Mouse (Mus musculus) heart, postnatal 0 days (tissue): Measurements from ENCODE around the gene Urod. TPM values are rescaled to one million over a fixed set of nuclear protein-coding genes. Genes with fewer than 3 reads are reported as not detected.

ENCODE experiments used
- ATAC-seq: fragments of 200-750 bp; cut with Nextera tagmentation; 2 replicates; pipeline ENCODE4 v1.8.0; 2017; ENCODE audit warnings: low read depth, moderate number of reproducible peaks, moderate library complexity; ENCODE audit not compliant: insufficient read depth
- DNase-seq: peaks from one replicate; pipeline ENCODE4 v3.0.0-alpha.2; 2016; ENCODE audit warnings: low spot score
- H3K27ac ChIP-seq: fragments of 300-500 bp; sonication (generic); 2 replicates; pipeline ENCODE4 v1.5.1; 2014; ENCODE audit warnings: low read depth, mild to moderate bottlenecking
- H3K27me3 ChIP-seq: fragments of 300-500 bp; sonication (generic); 2 replicates; pipeline ENCODE4 v1.6.1; 2014; ENCODE audit warnings: low read length, mixed read lengths; ENCODE audit not compliant: control insufficient read depth, insufficient read depth
- H3K36me3 ChIP-seq: fragments of 300-500 bp; sonication (generic); replicated peaks from 2 replicates; pipeline ENCODE4 v1.6.1; 2014; ENCODE audit warnings: low read length, mixed read lengths; ENCODE audit not compliant: control insufficient read depth, insufficient read depth
- H3K4me1 ChIP-seq: fragments of 300-500 bp; sonication (generic); 2 replicates; pipeline ENCODE4 v1.6.1; 2014; ENCODE audit warnings: antibody characterized with exemption; ENCODE audit not compliant: control insufficient read depth, insufficient read depth
- H3K4me2 ChIP-seq: fragments of 300-500 bp; sonication (generic); 2 replicates; pipeline ENCODE4 v1.6.1; 2014; ENCODE audit warnings: low read depth, mild to moderate bottlenecking, low read length, moderate library complexity
- H3K4me3 ChIP-seq: fragments of 300-500 bp; sonication (generic); 2 replicates; pipeline ENCODE4 v1.5.1; 2014; ENCODE audit warnings: low read depth, low read length
- H3K9ac ChIP-seq: fragments of 300-500 bp; sonication (generic); replicated peaks from 2 replicates; pipeline ENCODE4 v1.6.1; 2014; ENCODE audit warnings: low read depth, low read length, mixed read lengths
- H3K9me3 ChIP-seq: fragments of 300-500 bp; sonication (generic); replicated peaks from 2 replicates; pipeline ENCODE4 v1.6.1; 2016; ENCODE audit warnings: low read length; ENCODE audit not compliant: control insufficient read depth
- CTCF ChIP-seq: IDR thresholded peaks from 2 replicates; pipeline ENCODE4 v1.5.1; 2016; ENCODE audit warnings: antibody characterized with exemption, control low read depth, low read depth
- EP300 ChIP-seq: IDR thresholded peaks from 2 replicates; pipeline ENCODE4 v1.6.1; 2016; ENCODE audit warnings: antibody characterized with exemption, low read depth
- WGBS: fragments of 180-500 bp; shearing (Covaris S2); extraction: QIAGEN DNeasy Blood & Tissue Kit; methylation state at CpG from one replicate; pipeline ENCODE4 v1.1.7; 2014; 5-methylcytosine and 5-hydroxymethylcytosine counted together
- polyA plus RNA-seq: library from polyadenylated mRNA; unstranded; fragments of >200 nt; fragmentation: Nextera tagmentation; extraction: Ambion mirVana; gene quantifications from 2 replicates; pipeline ENCODE4 v1.2.1, GENCODE M21; 2015
- total RNA-seq: library from RNA; depleted of rRNA; stranded (reverse); fragments of >200 nt; gene quantifications from 2 replicates; pipeline ENCODE4 v1.2.3, GENCODE M21; 2014; ENCODE audit warnings: low replicate concordance; rRNA removed

Urod gene
- total RNA-seq, result 103 and 124 TPM in 2 replicates
- polyA plus RNA-seq, result 107 and 110 TPM in 2 replicates

DNA sequence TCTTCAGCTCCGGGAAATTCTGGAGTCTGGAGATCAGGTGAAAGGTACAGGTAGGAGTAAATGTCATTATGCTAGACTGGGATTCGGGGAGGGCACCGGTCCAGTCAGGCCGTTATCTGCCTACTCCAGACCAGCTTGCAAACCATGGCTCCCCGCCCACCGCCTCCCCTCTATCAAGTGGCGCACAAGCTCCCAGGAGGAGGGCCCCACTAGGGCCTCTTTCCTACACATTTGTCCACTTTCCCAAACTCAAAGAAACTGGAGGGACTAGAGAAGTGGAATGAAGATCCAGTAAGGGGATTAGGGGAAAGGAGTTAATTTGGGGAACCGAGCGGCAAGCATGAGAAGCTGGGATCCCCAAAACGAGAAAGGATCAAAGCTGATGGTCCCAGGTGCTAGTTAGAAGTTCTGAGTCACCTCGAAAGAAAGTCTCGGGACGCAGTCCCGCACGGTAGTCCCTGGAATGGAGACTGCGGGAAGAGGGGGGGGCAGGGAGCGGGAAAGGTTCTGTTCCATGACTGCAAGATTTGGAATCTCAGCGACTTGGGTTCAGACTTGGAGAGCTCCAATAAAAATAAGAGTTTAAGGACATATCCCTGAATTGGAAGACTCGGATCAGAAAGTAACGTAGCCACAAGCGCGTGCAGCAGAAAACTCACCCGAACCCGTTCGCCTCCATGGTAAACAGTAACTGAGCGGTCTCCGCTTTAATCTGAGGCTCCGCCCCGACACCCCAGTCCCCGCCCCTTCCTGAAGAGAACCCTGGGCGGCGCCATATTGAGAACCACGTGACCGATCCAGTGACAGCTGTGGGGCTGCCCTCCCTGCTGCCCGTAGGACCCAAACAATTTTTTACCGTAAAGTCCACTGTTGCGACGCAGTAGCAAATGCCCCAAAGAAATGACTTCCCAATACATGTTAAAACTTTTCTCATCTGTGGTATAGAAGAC, at the start of gene Urod:
Urod (minus strand) TSS at position 742 of the 950 bp plus-strand sequence.
- Histone ChIP-seq H3K9me3 (no peaks in the 10 kb centered on the region), H3K4me2 (peak within 1 kb of the TSS; percentile 98), H3K4me3 (peak within 1 kb of the TSS; percentile 91), H3K36me3 (peaks cover 26% of the 10 kb centered on the region), H3K4me1 (peaks cover 12% of the 10 kb centered on the region), H3K27me3 (no peaks in the 10 kb centered on the region), H3K27ac (peak within 1 kb of the TSS; percentile 78), H3K9ac (peak within 1 kb of the TSS; percentile 86)
- ATAC-seq, result peak; percentile 95
- WGBS, result under 1% methylated on average over 38 of the region's 38 CpGs
- DNase-seq, result peak; percentile 96
- TF ChIP-seq EP300 (no peak), CTCF (no peak)

DNA sequence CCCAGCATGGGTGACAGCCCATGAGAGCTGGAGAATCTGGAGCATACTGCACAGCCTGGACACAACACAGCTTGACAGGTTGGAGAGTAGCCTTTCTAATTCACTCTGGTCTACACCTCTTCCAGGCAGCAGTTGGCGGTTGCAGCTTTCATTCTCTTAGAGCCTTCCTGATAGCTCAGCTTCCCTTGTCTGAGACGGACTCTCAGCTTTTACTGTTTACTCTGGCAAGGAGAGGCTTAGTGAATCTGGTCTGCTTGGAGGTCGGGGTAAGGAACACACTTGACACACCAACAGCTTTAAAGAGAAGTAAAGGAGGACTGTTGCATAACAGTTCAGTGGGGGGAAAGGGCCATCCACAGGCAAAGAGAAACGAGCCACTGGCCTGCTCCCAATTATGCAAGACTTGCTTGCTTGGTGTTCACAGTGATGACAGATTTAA, 47.1 kb upstream of the Urod start:
- Histone ChIP-seq H3K4me1 (no peaks in the 10 kb centered on the region; the same call in 1 of the 2 replicates), H3K9ac (no peak overlapping the region), H3K4me2 (no peak overlapping the region), H3K36me3 (no peaks in the 10 kb centered on the region), H3K27ac (peak overlapping the region; percentile 36), H3K9me3 (no peaks in the 10 kb centered on the region), H3K4me3 (no peak overlapping the region), H3K27me3 (no peaks in the 10 kb centered on the region)
- ATAC-seq (peak; percentile 30; the same call in 1 of the 2 replicates), DNase-seq (peak; percentile 53)
- no peak for TF ChIP-seq EP300
- TF ChIP-seq CTCF, result no peak
- 40% methylated on average over 4 of the region's 4 CpGs for WGBS

GRCm38 (mm10) chr4:117040791-117041190, 46.6 kb upstream of the Urod start:
- no peak for ATAC-seq
- 29% methylated on average over 1 of the region's 1 CpGs for WGBS
- DNase-seq, result no peak
- Histone ChIP-seq H3K27ac (peak overlapping the region; percentile 36), H3K9ac (no peak overlapping the region), H3K9me3 (no peaks in the 10 kb centered on the region), H3K4me1 (no peaks in the 10 kb centered on the region; the same call in 1 of the 2 replicates), H3K36me3 (no peaks in the 10 kb centered on the region), H3K27me3 (no peaks in the 10 kb centered on the region), H3K4me3 (no peak overlapping the region), H3K4me2 (no peak overlapping the region)
- TF ChIP-seq EP300 (no peak), CTCF (no peak)

GRCm38 (mm10) chr4:117039925-117040687, 45.9 kb upstream of the Urod start:
- ATAC-seq (no peak), DNase-seq (no peak)
- WGBS, result 51% methylated on average over 9 of the region's 9 CpGs
- no peaks in the 10 kb centered on the region for H3K36me3 ChIP-seq
- no peaks in the 10 kb centered on the region for H3K27me3 ChIP-seq
- no peaks in the 10 kb centered on the region for H3K9me3 ChIP-seq
- no peak for TF ChIP-seq CTCF
- TF ChIP-seq EP300, result no peak
- H3K4me1 ChIP-seq, result no peaks in the 10 kb centered on the region; the same call in 1 of the 2 replicates
- no peak overlapping the region for H3K9ac ChIP-seq
- no peak overlapping the region for H3K4me2 ChIP-seq
- H3K4me3 ChIP-seq, result no peak overlapping the region
- peak overlapping the region; percentile 36 for H3K27ac ChIP-seq

- Histone ChIP-seq H3K4me3 (no peak overlapping the region), H3K4me2 (no peak overlapping the region), H3K9ac (no peak overlapping the region), H3K4me1 (no peaks in the 10 kb centered on the region), H3K36me3 (peaks cover 5% of the 10 kb centered on the region; the same call in 1 of the 2 replicates), H3K27ac (no peak overlapping the region), H3K9me3 (no peaks in the 10 kb centered on the region), H3K27me3 (no peaks in the 10 kb centered on the region)
- DNase-seq (no peak), ATAC-seq (no peak)
- no peak for TF ChIP-seq EP300
- TF ChIP-seq CTCF, result no peak
- WGBS, result 95% methylated on average over 1 of the region's 1 CpGs
Measured at GRCm38 (mm10) chr4:117031105-117031504, 36.9 kb upstream of the Urod start.
